In genomic region chr5:96206897-96207296, GRCm38 (mm10) we compare ENCODE assay signal across 10 mouse cellular contexts. TPM values are rescaled to one million over a fixed set of nuclear protein-coding genes. Genes with fewer than 3 reads are reported as not detected.
DNase-seq lines count a peak whose midpoint lies in the region; ATAC-seq and TF ChIP-seq lines count a peak whose summit lies in the region.
"Had no signal": no experiment of that assay in that cellular context is flagged by ENCODE, and none has a peak within 500 bp of the region (broad histone marks: within the 10 kb centered on the region; RNA-seq: fewer than 3 reads in every experiment).

No protein-coding gene starts in this region.

- no peaks in the 10 kb centered on the region for H3K9me3 ChIP-seq in hindbrain, postnatal 0 days (ENCODE audit: low read length)
- H3K9me3 ChIP-seq in hindbrain, embryonic 10.5 days, result no peaks in the 10 kb centered on the region
- H3K9me3 ChIP-seq: limb, embryonic 13.5 days had no signal

- TF ChIP-seq POLR2A in lung, adult 2 months (IDR thresholded peaks at IDR 0.05; ENCODE audit: borderline replicate concordance, extremely low read depth, low read depth, low read length), result no peak

- in situ Hi-C loops in Patski (cut with MboI; ENCODE audit: low pct_unique_long_range_greater_than_20kb), result loop anchor here (5.0 kb wide), 1 partner anchor 40 kb away; no protein-coding TSS in a partner anchor

- 27% methylated on average over 2 of the region's 2 CpGs for WGBS in hindbrain, postnatal 0 days
- 77% methylated on average over 2 of the region's 2 CpGs for WGBS in hindbrain, embryonic 10.5 days
- WGBS in lung, adult 2 months, result 8% methylated on average over 2 of the region's 2 CpGs

- H3K36me3 ChIP-seq in hindbrain, postnatal 0 days (ENCODE audit: insufficient read depth, low read length), result no peaks in the 10 kb centered on the region
- no peaks in the 10 kb centered on the region for H3K36me3 ChIP-seq in hindbrain, embryonic 10.5 days
- H3K36me3 ChIP-seq: limb, embryonic 13.5 days had no signal

- peaks cover 9% of the 10 kb centered on the region; the same call in 1 of the 2 replicates for H3K4me1 ChIP-seq in hindbrain, postnatal 0 days (ENCODE audit: insufficient read depth, low read length)
- H3K4me1 ChIP-seq in hindbrain, embryonic 10.5 days (replicated peaks), result peaks cover 15% of the 10 kb centered on the region
- peaks cover 6% of the 10 kb centered on the region; the same call in 1 of the 2 replicates for H3K4me1 ChIP-seq in lung, adult 2 months (ENCODE audit: control insufficient read depth, insufficient read depth, low read length)

- no peak overlapping the region for H3K27ac ChIP-seq in hindbrain, postnatal 0 days
- H3K27ac ChIP-seq in hindbrain, embryonic 10.5 days, result no peak overlapping the region
- no peak overlapping the region for H3K27ac ChIP-seq in left cerebral cortex, adult 2 months
- H3K27ac ChIP-seq: limb, embryonic 13.5 days had no signal

- POLR2A ChIA-PET in Patski (lab: Charles Lee), result interaction anchor here (0.8 to 1.3 kb wide), 2 partner anchors 12 to 47 kb away, joined by 3 read pairs; no protein-coding TSS in a partner anchor

- H3K4me3 ChIP-seq in hindbrain, postnatal 0 days (ENCODE audit: low read length), result no peak overlapping the region
- H3K4me3 ChIP-seq in hindbrain, embryonic 10.5 days, result no peak overlapping the region
- H3K4me3 ChIP-seq in lung, adult 2 months (replicated peaks; ENCODE audit: extremely low read depth, low read depth, low read length), result no peak overlapping the region
- H3K4me3 ChIP-seq in left cerebral cortex, adult 2 months, result no peak overlapping the region
- H3K4me3 ChIP-seq: erythroblast, embryonic 14.5 days; limb, embryonic 13.5 days had no signal

- no peak overlapping the region for H3K4me2 ChIP-seq in hindbrain, postnatal 0 days (ENCODE audit: low read depth, low read length)
- H3K4me2 ChIP-seq: limb, embryonic 13.5 days had no signal

- intact Hi-C loops in left cerebral cortex, adult 2 months (cut with DNase I), result no loop called here

- no peaks in the 10 kb centered on the region for H3K27me3 ChIP-seq in hindbrain, postnatal 0 days (ENCODE audit: insufficient read depth, low read length)
- H3K27me3 ChIP-seq in hindbrain, embryonic 10.5 days (ENCODE audit: insufficient read depth, poor library complexity, severe bottlenecking), result no peaks in the 10 kb centered on the region
- H3K27me3 ChIP-seq in Patski, result no peaks in the 10 kb centered on the region
- H3K27me3 ChIP-seq: limb, embryonic 13.5 days had no signal

- DNase-seq in hindbrain, postnatal 0 days (ENCODE audit: low spot score), result peak; percentile 46
- DNase-seq in hindbrain, embryonic 10.5 days (ENCODE audit: low spot score), result no peak
- peak; percentile 77 for DNase-seq in Patski (ENCODE audit: low read depth, low spot score)
- peak; percentile 69 for DNase-seq in lung, adult 2 months
- DNase-seq in thymus, postnatal 36 days, result no peak
- DNase-seq in left cerebral cortex, adult 2 months (ENCODE audit: extremely low spot score in 1 of 2, low spot score in 2 of 2), result no peak
- DNase-seq in thymus, postnatal 25 days, result no peak

- ATAC-seq in hindbrain, postnatal 0 days, result no peak
- no peak for ATAC-seq in Patski
- peak; percentile 9; the same call in 1 of the 2 replicates for ATAC-seq in granulocyte monocyte progenitor cell, adult 5-6 weeks (replicated peaks; ENCODE audit: poor library complexity, severe bottlenecking)

- no peak overlapping the region for H3K9ac ChIP-seq in hindbrain, postnatal 0 days (replicated peaks; ENCODE audit: low read length)
- H3K9ac ChIP-seq: limb, embryonic 13.5 days had no signal

- no peak for TF ChIP-seq CTCF in hindbrain, postnatal 0 days (IDR thresholded peaks at IDR 0.05; ENCODE audit: low read depth)
- TF ChIP-seq CTCF in Patski (IDR thresholded peaks at IDR 0.05), result no peak
- TF ChIP-seq CTCF in lung, adult 2 months (IDR thresholded peaks at IDR 0.05; ENCODE audit: insufficient read depth, low read length), result no peak
- TF ChIP-seq CTCF in left cerebral cortex, adult 2 months (IDR thresholded peaks at IDR 0.05), result no peak

- CTCF ChIA-PET in Patski (lab: Charles Lee), result interaction anchor here (0.9 to 2.2 kb wide), 4 partner anchors 16 to 80 kb away, joined by 3 to 7 read pairs (median 4); no protein-coding TSS in a partner anchor

RNA-seq across cellular contexts. Expression of gene Mrpl1, which starts 2.4 kb away (rescaled TPM):
- 13.7 and 16.8 TPM in 2 replicates for total RNA-seq in hindbrain, postnatal 0 days (2014; rRNA removed)
- polyA plus RNA-seq in hindbrain, postnatal 0 days (2015; fragmentation: Nextera tagmentation; extraction: Ambion mirVana), result 12.3 and 14.2 TPM in 2 replicates
- polyA plus RNA-seq in hindbrain, embryonic 10.5 days (2016; fragmentation: Nextera tagmentation; extraction: Ambion mirVana), result 19.4 and 19.7 TPM in 2 replicates
- polyA plus RNA-seq in Patski (2021), result 23.0 TPM
- total RNA-seq in granulocyte monocyte progenitor cell, adult 5-6 weeks (2014; fragmentation: Nextera tagmentation), result 22.2 and 22.6 TPM in 2 replicates
- 51.1 and 57.3 TPM in 2 replicates for total RNA-seq in granulocyte monocyte progenitor cell, adult 5-6 weeks (2017)
- 1.4 and 2.0 TPM in 2 replicates for polyA plus RNA-seq in lung, adult 2 months (2012; rRNA removed)
- total RNA-seq in left cerebral cortex, adult 2 months (2021), result 10 to 100 TPM; 14.1 to 15.1 TPM

RNA-seq across cellular contexts. Expression of gene Cnot6l, which starts 42.9 kb away (rescaled TPM):
- total RNA-seq in hindbrain, postnatal 0 days (2014; rRNA removed), result 17.7 and 24.0 TPM in 2 replicates
- 17.8 and 21.1 TPM in 2 replicates for polyA plus RNA-seq in hindbrain, postnatal 0 days (2015; fragmentation: Nextera tagmentation; extraction: Ambion mirVana)
- 7.8 and 8.9 TPM in 2 replicates for polyA plus RNA-seq in hindbrain, embryonic 10.5 days (2016; fragmentation: Nextera tagmentation; extraction: Ambion mirVana)
- 29.3 TPM for polyA plus RNA-seq in Patski (2021)
- 77.2 and 102 TPM in 2 replicates for total RNA-seq in granulocyte monocyte progenitor cell, adult 5-6 weeks (2014; fragmentation: Nextera tagmentation)
- 60.2 and 77.5 TPM in 2 replicates for total RNA-seq in granulocyte monocyte progenitor cell, adult 5-6 weeks (2017)
- 5.2 and 8.2 TPM in 2 replicates for polyA plus RNA-seq in lung, adult 2 months (2012; rRNA removed)
- 10 to 100 TPM; 73.4 to 78.3 TPM for total RNA-seq in left cerebral cortex, adult 2 months (2021)

Comparison
In these comparisons a context has a peak if more than half of its experiments do, and no peak if none do; other contexts are left out.
1. DNase-seq: peak in hindbrain, postnatal 0 days (single experiment), Patski (single experiment) and lung, adult 2 months (single experiment); none in hindbrain, embryonic 10.5 days (single experiment), thymus, postnatal 36 days (0 of 2), left cerebral cortex, adult 2 months (0 of 2) and thymus, postnatal 25 days (single experiment).